Mouse (Mus musculus) liver, embryonic 14.5 days (tissue): ENCODE data around the gene Rest.

Source experiments
- CTCF ChIP-seq: IDR thresholded peaks from 2 replicates; pipeline ENCODE4 v1.5.1; 2016; ENCODE audit warnings: antibody characterized with exemption, low read depth, control low read depth
- EP300 ChIP-seq: IDR thresholded peaks from 2 replicates; pipeline ENCODE4 v1.6.1; 2016; ENCODE audit warnings: antibody characterized with exemption, low read depth

- TF ChIP-seq CTCF (no peak), EP300 (no peak)
Observed at GRCm38 (mm10) chr5:77330154-77330553, 64.9 kb downstream of the Rest start.
